9 mouse cellular contexts compared by ENCODE assay signal in the genomic region with DNA sequence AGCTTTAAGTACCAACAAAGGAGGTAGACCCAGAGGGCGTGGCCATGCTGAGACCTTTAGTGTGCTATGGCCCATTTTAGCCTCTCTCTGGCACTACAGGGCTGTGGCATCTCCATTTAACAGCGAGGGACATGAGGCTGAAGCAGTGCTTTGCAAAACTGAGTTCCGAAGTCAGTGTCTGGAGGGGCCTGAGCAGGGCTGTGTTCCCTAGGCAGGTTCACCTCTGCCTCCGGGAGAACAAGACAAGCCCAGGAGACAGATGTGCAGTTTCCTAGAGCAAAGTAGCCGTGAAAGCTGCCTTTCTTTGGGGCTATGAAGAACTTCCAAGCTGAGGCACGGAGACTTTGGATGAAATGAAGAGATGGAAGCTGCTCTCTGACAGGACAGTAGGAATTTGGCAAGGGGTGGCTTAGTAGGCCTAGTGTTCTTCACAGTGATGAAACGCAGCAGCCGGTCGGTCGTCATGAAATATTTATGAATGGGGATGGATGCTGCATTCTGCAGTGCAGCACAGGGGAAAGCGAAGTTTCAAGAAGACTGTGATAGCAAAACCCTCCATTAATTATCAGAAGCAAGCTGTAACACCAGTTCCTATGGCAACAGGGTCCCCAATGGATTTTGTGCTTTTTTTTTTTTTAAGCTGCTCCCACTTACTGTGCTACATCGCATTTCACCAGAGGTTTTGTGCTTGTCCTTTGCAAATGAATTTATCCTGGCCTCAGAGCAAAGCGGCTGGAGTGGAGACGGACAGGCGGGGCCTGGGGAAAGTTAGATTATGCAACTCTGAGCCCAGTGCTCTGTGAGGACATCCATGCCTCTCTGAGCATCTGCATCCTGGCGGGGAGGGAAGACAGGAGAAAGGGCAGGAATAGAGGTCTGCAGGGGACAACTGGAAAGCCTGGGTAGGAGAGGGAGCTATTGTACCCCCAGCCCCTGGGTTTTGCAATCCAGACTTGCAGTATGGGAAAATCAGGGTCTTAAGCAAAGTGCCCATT.
A peak's percentile ranks its signal among the peaks of the same experiment; 100 is the strongest.
DNase-seq lines count a peak whose midpoint lies in the region; ATAC-seq and TF ChIP-seq lines count a peak whose summit lies in the region.
"Had no signal": no experiment of that assay in that cellular context is flagged by ENCODE, and none has a peak within 500 bp of the region (broad histone marks: within the 10 kb centered on the region; RNA-seq: fewer than 3 reads in every experiment).

No protein-coding gene starts in this region.

- no peaks in the 10 kb centered on the region for H3K9me3 ChIP-seq in hindbrain, embryonic 12.5 days (replicated peaks)
- H3K9me3 ChIP-seq in midbrain, embryonic 14.5 days (ENCODE audit: control insufficient read depth, low read length) = no peaks in the 10 kb centered on the region

- H3K4me3 ChIP-seq in hindbrain, embryonic 12.5 days = no peak overlapping the region
- H3K4me3 ChIP-seq in midbrain, embryonic 14.5 days (replicated peaks; ENCODE audit: low read depth, low read length) = no peak overlapping the region
- no peak overlapping the region for H3K4me3 ChIP-seq in thymus, adult 2 months (ENCODE audit: control insufficient read depth, insufficient read depth, low read length)

- H3K9ac ChIP-seq in hindbrain, embryonic 12.5 days = no peak overlapping the region
- H3K9ac ChIP-seq in midbrain, embryonic 14.5 days (replicated peaks; ENCODE audit: low read length) = peak overlapping the region; percentile 4; the same call in 1 of the 2 replicates

- H3K27me3 ChIP-seq in hindbrain, embryonic 12.5 days = no peaks in the 10 kb centered on the region
- H3K27me3 ChIP-seq in midbrain, embryonic 14.5 days (ENCODE audit: control insufficient read depth, insufficient read depth, low read length) = no peaks in the 10 kb centered on the region
- H3K27me3 ChIP-seq in thymus, adult 2 months (ENCODE audit: control insufficient read depth, insufficient read depth, low read length) = no peaks in the 10 kb centered on the region

- WGBS in hindbrain, embryonic 12.5 days = 48% methylated on average over 16 of the region's 16 CpGs
- WGBS in midbrain, embryonic 14.5 days = 17% methylated on average over 16 of the region's 16 CpGs
- 91% methylated on average over 16 of the region's 16 CpGs for WGBS in thymus, adult 2 months

- no peak for TF ChIP-seq CTCF in brain, embryonic 14.5 days (IDR thresholded peaks at IDR 0.05; ENCODE audit: borderline replicate concordance, extremely low read depth, insufficient read depth, insufficient read length)
- TF ChIP-seq CTCF in thymus, adult 2 months (IDR thresholded peaks at IDR 0.05; ENCODE audit: borderline replicate concordance, control insufficient read depth, extremely low read depth, insufficient read depth, low read length, poor library complexity) = no peak

- peak; percentile 43 for DNase-seq in gastrocnemius, postnatal 25 days
- no peak for DNase-seq in gastrocnemius, postnatal 36 days
- DNase-seq in brain, embryonic 14.5 days (ENCODE audit: low read depth) = peak; percentile 89
- peak; percentile 85 for DNase-seq in midbrain, embryonic 14.5 days
- DNase-seq in cerebellum, adult 18-20 months = no peak
- no peak for DNase-seq in left cerebral cortex, adult 9 months (ENCODE audit: low spot score in 2 of 2)
- no peak for DNase-seq in thymus, adult 2 months
- DNase-seq: B cell, adult 2 months had no signal

- peak; percentile 62 for ATAC-seq in hindbrain, embryonic 12.5 days (ENCODE audit: low FRiP score)
- peak; percentile 79 for ATAC-seq in midbrain, embryonic 14.5 days (ENCODE audit: low FRiP score, low TSS enrichment)

- no peak overlapping the region for H3K4me2 ChIP-seq in hindbrain, embryonic 12.5 days (replicated peaks)
- peak overlapping the region; percentile 23 for H3K4me2 ChIP-seq in midbrain, embryonic 14.5 days (ENCODE audit: low read length)

- no peaks in the 10 kb centered on the region for H3K36me3 ChIP-seq in hindbrain, embryonic 12.5 days
- H3K36me3 ChIP-seq in midbrain, embryonic 14.5 days (ENCODE audit: control insufficient read depth, insufficient read depth, low read length) = no peaks in the 10 kb centered on the region
- no peaks in the 10 kb centered on the region for H3K36me3 ChIP-seq in thymus, adult 2 months (ENCODE audit: control insufficient read depth, insufficient read depth, low read length)

- TF ChIP-seq POLR2A in brain, embryonic 14.5 days (IDR thresholded peaks at IDR 0.05; ENCODE audit: borderline replicate concordance, extremely low read depth, insufficient read depth, insufficient read length, poor library complexity, severe bottlenecking) = no peak
- no peak for TF ChIP-seq POLR2A in thymus, adult 2 months (IDR thresholded peaks at IDR 0.05; ENCODE audit: control insufficient read depth, extremely low read depth, insufficient read depth, low read length, poor library complexity)

- H3K27ac ChIP-seq in hindbrain, embryonic 12.5 days = peak overlapping the region; percentile 86
- peak overlapping the region; percentile 90 for H3K27ac ChIP-seq in midbrain, embryonic 14.5 days (replicated peaks; ENCODE audit: low read depth, low read length)
- no peak overlapping the region for H3K27ac ChIP-seq in thymus, adult 2 months (ENCODE audit: control insufficient read depth, insufficient read depth, low read length)

- intact Hi-C loops in gastrocnemius, postnatal 36 days (cut with DNase I) = no loop called here

- peaks cover 20% of the 10 kb centered on the region for H3K4me1 ChIP-seq in hindbrain, embryonic 12.5 days
- peaks cover 32% of the 10 kb centered on the region for H3K4me1 ChIP-seq in midbrain, embryonic 14.5 days (ENCODE audit: control insufficient read depth, insufficient read depth, low read length)
- H3K4me1 ChIP-seq in thymus, adult 2 months (replicated peaks; ENCODE audit: control insufficient read depth, insufficient read depth, low read length) = no peaks in the 10 kb centered on the region

Comparison
In these comparisons a context has a peak if more than half of its experiments do, and no peak if none do; other contexts are left out.
1. DNase-seq: peak in gastrocnemius, postnatal 25 days (single experiment), brain, embryonic 14.5 days (single experiment) and midbrain, embryonic 14.5 days (single experiment); none in gastrocnemius, postnatal 36 days (0 of 2), cerebellum, adult 18-20 months (0 of 2), left cerebral cortex, adult 9 months (0 of 2) and thymus, adult 2 months (single experiment).